Mouse (Mus musculus): ENCODE measurements around the gene Rptor. TPM values are rescaled to one million over a fixed set of nuclear protein-coding genes. Genes with fewer than 3 reads are reported as not detected.

Rptor gene
- polyA plus RNA-seq, 1 experiment from 2014 or later = 12.7 TPM

- 0 out of 2 replicates have a peak, but pooled peaks cover 5% of the 10 kb centered on the region for H3K4me1 ChIP-seq (ENCODE audit: control insufficient read depth, insufficient read depth, low read length)
- H3K4me2 ChIP-seq (replicated peaks; ENCODE audit: low read depth, low read length) = no peak overlapping the region
- no peak overlapping the region for H3K4me3 ChIP-seq (ENCODE audit: low read depth, low read length)
- no peak overlapping the region for H3K27ac ChIP-seq (ENCODE audit: low read length)
- no peaks in the 10 kb centered on the region for H3K9me3 ChIP-seq (ENCODE audit: control insufficient read depth, low read depth, low read length)
- WGBS = 90% methylated on average over 5 of the region's 5 CpGs
- H3K27me3 ChIP-seq (ENCODE audit: control insufficient read depth, insufficient read depth, low read length) = no peaks in the 10 kb centered on the region
- no peaks in the 10 kb centered on the region for H3K36me3 ChIP-seq (ENCODE audit: control insufficient read depth, insufficient read depth, low read length)
- no peak for ATAC-seq (ENCODE audit: insufficient number of reproducible peaks, insufficient read depth, low FRiP score, low read depth)
- H3K9ac ChIP-seq (replicated peaks; ENCODE audit: low read depth, low read length) = no peak overlapping the region
Observed at GRCm38 (mm10) chr11:119710822-119711221, 108.1 kb downstream of the Rptor start.

DNA sequence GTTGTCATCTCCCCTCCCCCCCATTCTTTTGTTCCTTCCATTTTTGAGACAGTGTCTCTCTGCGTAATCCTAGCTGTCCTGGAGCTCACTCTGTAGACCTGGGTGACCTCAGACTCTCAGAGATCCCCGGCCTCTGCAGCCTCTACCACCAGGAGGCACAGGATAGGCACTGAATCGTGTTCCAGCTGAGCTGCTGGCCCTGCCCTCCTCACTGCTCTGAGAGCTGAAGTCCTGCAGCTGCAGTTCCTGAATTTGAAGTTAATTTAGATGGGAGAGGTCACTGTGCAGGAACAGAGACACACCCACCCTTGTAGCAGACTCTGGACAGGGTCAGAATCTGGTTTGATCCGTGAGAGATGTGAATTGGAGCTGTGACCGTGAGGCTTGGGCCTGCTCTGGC is 112.7 kb downstream of the Rptor start:
- Histone ChIP-seq H3K4me3 (ENCODE audit: low read depth, low read length) (no peak overlapping the region), H3K9me3 (ENCODE audit: control insufficient read depth, low read depth, low read length) (no peaks in the 10 kb centered on the region), H3K9ac (replicated peaks; ENCODE audit: low read depth, low read length) (no peak overlapping the region), H3K4me1 (ENCODE audit: control insufficient read depth, insufficient read depth, low read length) (0 out of 2 replicates have a peak, but pooled peaks cover 9% of the 10 kb centered on the region), H3K27ac (ENCODE audit: low read length) (no peak overlapping the region), H3K4me2 (replicated peaks; ENCODE audit: low read depth, low read length) (no peak overlapping the region), H3K36me3 (ENCODE audit: control insufficient read depth, insufficient read depth, low read length) (no peaks in the 10 kb centered on the region), H3K27me3 (ENCODE audit: control insufficient read depth, insufficient read depth, low read length) (no peaks in the 10 kb centered on the region)
- 43% methylated on average over 5 of the region's 5 CpGs for WGBS
- no peak for ATAC-seq (ENCODE audit: insufficient number of reproducible peaks, insufficient read depth, low FRiP score, low read depth)

DNA sequence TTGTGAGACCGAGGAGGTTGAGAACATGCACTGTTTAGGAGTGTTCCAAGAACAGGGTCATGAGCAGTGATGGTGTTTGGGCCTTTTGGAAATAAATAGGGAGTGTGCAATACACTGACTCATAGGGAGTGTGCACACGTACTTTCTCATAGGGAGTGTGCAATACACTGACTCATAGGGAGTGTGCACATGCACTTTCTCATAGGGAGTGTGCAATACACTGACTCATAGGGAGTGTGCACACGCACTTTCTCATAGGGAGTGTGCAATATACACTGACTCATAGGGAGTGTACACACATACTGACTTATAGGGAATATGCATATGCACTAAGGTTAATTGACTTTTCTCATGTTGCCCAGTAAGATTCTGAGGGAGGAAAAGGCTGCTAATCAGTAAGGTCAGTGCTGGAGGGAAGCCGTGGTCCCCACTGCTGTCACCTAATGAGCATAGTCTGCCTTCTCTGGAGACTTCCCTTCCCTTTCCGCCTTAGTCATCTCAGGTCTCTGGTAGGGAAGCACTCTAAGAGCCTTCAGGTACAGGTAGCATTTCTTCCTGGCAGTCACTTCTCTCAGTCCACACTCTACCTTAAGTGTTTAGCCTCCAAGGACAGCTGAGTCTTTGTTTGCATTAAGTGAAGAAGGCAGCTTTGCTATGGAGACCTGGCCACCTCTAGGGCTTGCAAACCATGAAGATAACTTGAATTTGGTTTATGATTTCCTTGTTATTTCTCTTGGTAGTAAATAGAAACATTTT is 113.3 kb downstream of the Rptor start:
- Histone ChIP-seq H3K27me3 (ENCODE audit: control insufficient read depth, insufficient read depth, low read length) (no peaks in the 10 kb centered on the region), H3K4me1 (ENCODE audit: control insufficient read depth, insufficient read depth, low read length) (peaks cover 14% of the 10 kb centered on the region; the same call in 1 of the 2 replicates), H3K27ac (ENCODE audit: low read length) (no peak overlapping the region), H3K9me3 (ENCODE audit: control insufficient read depth, low read depth, low read length) (no peaks in the 10 kb centered on the region), H3K4me2 (replicated peaks; ENCODE audit: low read depth, low read length) (no peak overlapping the region), H3K9ac (replicated peaks; ENCODE audit: low read depth, low read length) (no peak overlapping the region), H3K36me3 (ENCODE audit: control insufficient read depth, insufficient read depth, low read length) (no peaks in the 10 kb centered on the region), H3K4me3 (ENCODE audit: low read depth, low read length) (no peak overlapping the region)
- WGBS = 88% methylated on average over 5 of the region's 5 CpGs
- no peak for ATAC-seq (ENCODE audit: insufficient number of reproducible peaks, insufficient read depth, low FRiP score, low read depth)

DNA sequence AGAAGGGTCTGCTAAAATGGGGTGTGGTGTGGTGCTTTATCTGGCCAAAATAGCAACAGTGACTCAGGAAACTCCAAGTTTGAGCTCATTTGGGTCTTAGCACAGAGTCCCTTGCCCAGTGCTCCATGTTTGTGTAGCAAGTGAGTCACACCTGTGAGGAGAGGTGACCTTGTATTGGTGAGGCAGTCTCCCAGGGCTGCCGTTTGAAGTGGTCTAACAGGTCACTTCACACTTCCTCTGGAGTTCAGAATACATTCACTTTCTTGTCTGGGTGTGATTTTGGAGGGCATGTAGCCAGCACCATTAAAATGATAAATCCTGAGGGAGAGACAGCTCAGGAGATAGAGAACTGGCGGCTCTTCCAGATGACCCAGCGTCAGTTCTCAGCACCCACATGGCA is 115.4 kb downstream of the Rptor start:
- H3K4me3 ChIP-seq (ENCODE audit: low read depth, low read length) = no peak overlapping the region
- H3K27ac ChIP-seq (ENCODE audit: low read length) = no peak overlapping the region
- no peaks in the 10 kb centered on the region for H3K27me3 ChIP-seq (ENCODE audit: control insufficient read depth, insufficient read depth, low read length)
- WGBS = 91% methylated on average over 3 of the region's 3 CpGs
- no peak overlapping the region for H3K9ac ChIP-seq (replicated peaks; ENCODE audit: low read depth, low read length)
- no peak overlapping the region for H3K4me2 ChIP-seq (replicated peaks; ENCODE audit: low read depth, low read length)
- ATAC-seq (ENCODE audit: insufficient number of reproducible peaks, insufficient read depth, low FRiP score, low read depth) = no peak
- H3K9me3 ChIP-seq (ENCODE audit: control insufficient read depth, low read depth, low read length) = no peaks in the 10 kb centered on the region
- no peaks in the 10 kb centered on the region for H3K36me3 ChIP-seq (ENCODE audit: control insufficient read depth, insufficient read depth, low read length)
- peaks cover 15% of the 10 kb centered on the region; the same call in 1 of the 2 replicates for H3K4me1 ChIP-seq (ENCODE audit: control insufficient read depth, insufficient read depth, low read length)

DNA sequence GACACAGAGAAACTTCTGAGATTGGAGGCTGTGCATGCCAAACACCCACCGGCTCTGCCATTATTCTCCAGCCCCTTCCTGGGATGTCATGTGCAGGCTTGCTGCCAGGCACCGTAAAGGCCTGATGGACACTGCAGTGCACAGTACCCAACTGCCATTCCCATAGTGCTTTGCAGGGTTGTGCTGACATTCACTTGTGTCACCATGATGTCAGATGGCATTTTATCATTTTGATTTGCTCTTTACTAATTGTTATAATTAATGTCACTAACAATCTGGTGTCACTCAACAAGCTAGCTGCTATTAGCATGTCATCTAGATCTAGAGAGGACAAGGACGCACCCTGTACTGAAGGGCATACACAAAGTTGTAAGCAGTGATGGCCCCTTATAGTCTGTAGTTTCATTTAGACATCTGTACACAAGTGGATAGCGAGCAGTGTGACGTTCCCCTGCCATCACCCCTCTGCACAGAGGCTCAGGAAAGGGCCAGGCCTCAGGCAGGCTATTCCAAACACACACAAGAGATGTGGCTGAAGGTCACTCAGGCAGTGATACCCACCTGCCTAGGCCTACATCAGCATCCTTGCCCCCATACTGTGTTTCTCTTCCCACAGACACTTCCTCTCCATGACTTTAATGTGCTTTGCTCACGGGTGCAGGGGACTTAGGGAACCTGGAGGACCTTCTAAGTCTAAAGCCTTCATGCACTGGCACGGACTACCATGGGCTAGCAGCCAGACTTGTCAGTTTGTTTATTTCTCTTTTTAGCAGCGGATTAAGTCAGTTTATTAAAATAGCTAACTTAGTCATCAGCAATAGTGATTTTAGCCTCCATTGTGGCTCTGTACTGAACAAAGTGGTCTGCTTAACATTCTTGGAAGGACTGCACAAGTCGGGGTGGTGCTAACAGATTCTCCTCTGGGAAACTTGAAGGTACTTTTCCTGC is 117.7 kb downstream of the Rptor start:
- H3K36me3 ChIP-seq (ENCODE audit: control insufficient read depth, insufficient read depth, low read length) = no peaks in the 10 kb centered on the region; the same call in 1 of the 2 replicates
- no peak overlapping the region for H3K4me3 ChIP-seq (ENCODE audit: low read depth, low read length)
- no peak for ATAC-seq (ENCODE audit: insufficient number of reproducible peaks, insufficient read depth, low FRiP score, low read depth)
- no peak overlapping the region for H3K4me2 ChIP-seq (replicated peaks; ENCODE audit: low read depth, low read length)
- H3K27ac ChIP-seq (ENCODE audit: low read length) = no peak overlapping the region
- no peaks in the 10 kb centered on the region for H3K27me3 ChIP-seq (ENCODE audit: control insufficient read depth, insufficient read depth, low read length)
- H3K9ac ChIP-seq (replicated peaks; ENCODE audit: low read depth, low read length) = no peak overlapping the region
- H3K9me3 ChIP-seq (ENCODE audit: control insufficient read depth, low read depth, low read length) = no peaks in the 10 kb centered on the region
- peaks cover 10% of the 10 kb centered on the region; the same call in 1 of the 2 replicates for H3K4me1 ChIP-seq (ENCODE audit: control insufficient read depth, insufficient read depth, low read length)
- 56% methylated on average over 9 of the region's 9 CpGs for WGBS

- H3K4me2 ChIP-seq (replicated peaks; ENCODE audit: low read depth, low read length) = no peak overlapping the region
- H3K27ac ChIP-seq (ENCODE audit: low read length) = no peak overlapping the region
- 81% methylated on average over 9 of the region's 9 CpGs for WGBS
- no peak overlapping the region for H3K9ac ChIP-seq (replicated peaks; ENCODE audit: low read depth, low read length)
- no peaks in the 10 kb centered on the region for H3K9me3 ChIP-seq (ENCODE audit: control insufficient read depth, low read depth, low read length)
- no peak for ATAC-seq (ENCODE audit: insufficient number of reproducible peaks, insufficient read depth, low FRiP score, low read depth)
- H3K4me3 ChIP-seq (ENCODE audit: low read depth, low read length) = no peak overlapping the region
- H3K36me3 ChIP-seq (ENCODE audit: control insufficient read depth, insufficient read depth, low read length) = no peaks in the 10 kb centered on the region; the same call in none of the 2 replicates
- H3K27me3 ChIP-seq (ENCODE audit: control insufficient read depth, insufficient read depth, low read length) = no peaks in the 10 kb centered on the region
- peaks cover 8% of the 10 kb centered on the region; the same call in 1 of the 2 replicates for H3K4me1 ChIP-seq (ENCODE audit: control insufficient read depth, insufficient read depth, low read length)
Observed at GRCm38 (mm10) chr11:119724709-119725108, 122.0 kb downstream of the Rptor start.

GRCm38 (mm10) chr11:119731382-119731781 is 128.7 kb downstream of the Rptor start:
- no peak for ATAC-seq (ENCODE audit: insufficient number of reproducible peaks, insufficient read depth, low FRiP score, low read depth)
- H3K27me3 ChIP-seq (ENCODE audit: control insufficient read depth, insufficient read depth, low read length) = no peaks in the 10 kb centered on the region
- WGBS = 68% methylated on average over 5 of the region's 5 CpGs
- H3K9ac ChIP-seq (replicated peaks; ENCODE audit: low read depth, low read length) = no peak overlapping the region
- no peak overlapping the region for H3K4me2 ChIP-seq (replicated peaks; ENCODE audit: low read depth, low read length)
- no peaks in the 10 kb centered on the region; the same call in 1 of the 2 replicates for H3K36me3 ChIP-seq (ENCODE audit: control insufficient read depth, insufficient read depth, low read length)
- H3K4me1 ChIP-seq (ENCODE audit: control insufficient read depth, insufficient read depth, low read length) = peaks cover 7% of the 10 kb centered on the region; the same call in 1 of the 2 replicates
- H3K9me3 ChIP-seq (ENCODE audit: control insufficient read depth, low read depth, low read length) = no peaks in the 10 kb centered on the region
- H3K27ac ChIP-seq (ENCODE audit: low read length) = no peak overlapping the region
- no peak overlapping the region for H3K4me3 ChIP-seq (ENCODE audit: low read depth, low read length)

DNA sequence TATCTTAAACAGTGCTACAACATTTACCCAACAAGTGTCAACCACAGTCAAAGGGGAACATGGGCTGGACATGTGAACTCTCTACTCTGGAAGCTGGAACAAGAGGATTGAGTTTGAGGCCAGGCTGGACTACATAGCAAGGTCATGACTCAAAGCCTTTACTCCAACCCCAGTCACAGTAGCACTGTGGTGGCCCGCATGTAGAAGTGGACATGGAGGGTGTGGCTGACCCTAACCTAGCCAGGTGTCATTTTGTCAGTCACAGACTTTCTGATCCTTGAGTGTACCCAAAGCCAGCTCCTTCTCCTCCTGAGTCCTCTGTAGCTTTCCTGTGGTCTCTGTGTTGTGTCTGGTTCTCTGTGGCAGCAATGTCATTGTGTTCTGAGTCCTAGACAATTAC is 129.7 kb downstream of the Rptor start:
- Histone ChIP-seq H3K36me3 (ENCODE audit: control insufficient read depth, insufficient read depth, low read length) (no peaks in the 10 kb centered on the region), H3K27ac (ENCODE audit: low read length) (no peak overlapping the region), H3K4me2 (replicated peaks; ENCODE audit: low read depth, low read length) (no peak overlapping the region), H3K9me3 (ENCODE audit: control insufficient read depth, low read depth, low read length) (no peaks in the 10 kb centered on the region), H3K9ac (replicated peaks; ENCODE audit: low read depth, low read length) (no peak overlapping the region), H3K4me3 (ENCODE audit: low read depth, low read length) (no peak overlapping the region), H3K4me1 (ENCODE audit: control insufficient read depth, insufficient read depth, low read length) (peaks cover 7% of the 10 kb centered on the region; the same call in 1 of the 2 replicates), H3K27me3 (ENCODE audit: control insufficient read depth, insufficient read depth, low read length) (no peaks in the 10 kb centered on the region)
- WGBS = 74% methylated on average over 1 of the region's 1 CpGs
- ATAC-seq (ENCODE audit: insufficient number of reproducible peaks, insufficient read depth, low FRiP score, low read depth) = no peak
